Mouse (Mus musculus): ENCODE measurements around the gene 4930469K13Rik.
A peak's percentile ranks its signal among the peaks of the same experiment; 100 is the strongest.

4930469K13Rik gene

GRCm38 (mm10) chr11:33974341-33975040 lies 123.9 kb downstream of the 4930469K13Rik start:
- no peak for DNase-seq

- DNase-seq: no peak
These were observed 126.2 kb downstream of the 4930469K13Rik start for GRCm38 (mm10) chr11:33972114-33972513.

- no peak for DNase-seq
These were observed 129.2 kb downstream of the 4930469K13Rik start for GRCm38 (mm10) chr11:33969199-33969598.

GRCm38 (mm10) chr11:33967708-33968107 lies 130.6 kb downstream of the 4930469K13Rik start:
- DNase-seq: no peak

GRCm38 (mm10) chr11:33965380-33965779 lies 133.0 kb downstream of the 4930469K13Rik start:
- no peak for DNase-seq

GRCm38 (mm10) chr11:33962688-33963407 lies 135.5 kb downstream of the 4930469K13Rik start, which contains the start of gene Kcnmb1:
Kcnmb1 (plus strand) TSS chr11:33963013.
- no peak for DNase-seq

GRCm38 (mm10) chr11:33962178-33962577 lies 136.2 kb downstream of the 4930469K13Rik start:
- DNase-seq: no peak

- DNase-seq: peak; percentile 4
These were observed 139.6 kb downstream of the 4930469K13Rik start for GRCm38 (mm10) chr11:33958713-33959112.

GRCm38 (mm10) chr11:33957595-33957994 lies 140.8 kb downstream of the 4930469K13Rik start:
- DNase-seq: no peak

GRCm38 (mm10) chr11:33956623-33957022 lies 141.7 kb downstream of the 4930469K13Rik start:
- no peak for DNase-seq

GRCm38 (mm10) chr11:33955982-33956381 lies 142.4 kb downstream of the 4930469K13Rik start:
- no peak for DNase-seq

- DNase-seq: no peak
These were observed 146.4 kb downstream of the 4930469K13Rik start for GRCm38 (mm10) chr11:33951684-33952625.

GRCm38 (mm10) chr11:33951155-33951554 lies 147.2 kb downstream of the 4930469K13Rik start:
- DNase-seq: no peak

- DNase-seq: no peak
These were observed 151.9 kb downstream of the 4930469K13Rik start for GRCm38 (mm10) chr11:33946501-33946900.

- DNase-seq: no peak
These were observed 153.5 kb downstream of the 4930469K13Rik start for GRCm38 (mm10) chr11:33944786-33945328.

GRCm38 (mm10) chr11:33944067-33944785 lies 154.1 kb downstream of the 4930469K13Rik start:
- DNase-seq: no peak

- no peak for DNase-seq
These were observed 154.8 kb downstream of the 4930469K13Rik start for GRCm38 (mm10) chr11:33943565-33943964.

- DNase-seq: no peak
These were observed 158.8 kb downstream of the 4930469K13Rik start for GRCm38 (mm10) chr11:33939456-33940113.

- DNase-seq: no peak
These were observed 159.6 kb downstream of the 4930469K13Rik start for GRCm38 (mm10) chr11:33938561-33939274.

GRCm38 (mm10) chr11:33937641-33938040 lies 160.7 kb downstream of the 4930469K13Rik start:
- DNase-seq: no peak

- DNase-seq: no peak
These were observed 164.1 kb downstream of the 4930469K13Rik start for GRCm38 (mm10) chr11:33934286-33934685.

All from cerebellum, adult 11 months (tissue).